Mouse (Mus musculus): ENCODE results near the gene Prkd1. TPM values are rescaled to one million over a fixed set of nuclear protein-coding genes. Genes with fewer than 3 reads are reported as not detected.

The Prkd1 gene
- polyA plus RNA-seq, 1 experiment from 2014 or later = not detected

DNA sequence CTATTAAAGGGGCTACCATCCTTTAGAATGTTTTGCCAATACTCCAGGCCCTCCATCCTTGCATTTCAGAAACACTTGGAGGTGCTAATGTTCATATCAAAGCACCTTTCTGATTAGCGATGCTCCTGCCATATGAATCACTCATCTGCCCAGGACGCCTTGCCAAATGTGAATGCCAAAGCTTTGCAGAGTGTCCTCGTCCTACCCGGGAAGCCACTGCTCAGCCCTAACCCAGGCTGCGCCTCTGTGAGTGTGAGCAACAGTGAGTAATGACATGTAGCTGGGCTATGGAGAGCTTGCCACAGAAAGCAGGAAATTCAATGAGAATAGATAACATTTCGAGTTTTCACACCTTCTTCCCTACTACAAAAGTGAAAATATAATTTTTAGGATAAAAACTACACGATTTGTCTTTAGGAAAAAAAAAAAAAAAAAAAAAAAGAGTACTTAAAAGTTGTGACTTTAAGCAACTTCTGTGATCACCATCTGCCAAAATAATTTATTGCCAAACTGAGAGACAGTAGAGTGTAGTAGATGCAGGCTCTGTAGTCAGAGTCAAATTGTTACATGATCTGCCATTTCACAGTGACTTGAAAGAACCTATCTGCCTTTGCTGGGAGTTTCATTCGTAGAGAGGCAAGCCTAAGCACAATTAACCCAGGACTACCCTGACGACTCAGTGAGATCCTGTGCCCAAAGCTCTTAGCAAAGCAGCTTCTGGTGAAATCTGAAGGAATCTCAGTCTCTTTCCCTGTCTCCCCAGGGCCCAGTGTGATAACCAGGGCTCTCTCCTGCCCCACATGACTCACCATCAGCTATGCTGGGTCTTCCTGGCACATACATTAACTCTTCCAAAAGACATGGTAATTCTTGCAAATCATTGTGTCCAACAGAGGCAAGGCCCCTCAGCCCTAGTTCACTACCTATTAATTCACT lies 50.6 kb downstream of the Prkd1 start:
- Histone ChIP-seq H3K4me3 (ENCODE audit: inconsistent target) (no peak overlapping the region), H3K79me2 (ENCODE audit: inconsistent target) (no peaks in the 10 kb centered on the region), H3K36me3 (ENCODE audit: inconsistent target) (no peaks in the 10 kb centered on the region), H3K27ac (no peak overlapping the region)
- 74% methylated on average over 9 of the region's 9 CpGs for whole genome bisulfite sequencing (ENCODE audit: missing documents)

DNA sequence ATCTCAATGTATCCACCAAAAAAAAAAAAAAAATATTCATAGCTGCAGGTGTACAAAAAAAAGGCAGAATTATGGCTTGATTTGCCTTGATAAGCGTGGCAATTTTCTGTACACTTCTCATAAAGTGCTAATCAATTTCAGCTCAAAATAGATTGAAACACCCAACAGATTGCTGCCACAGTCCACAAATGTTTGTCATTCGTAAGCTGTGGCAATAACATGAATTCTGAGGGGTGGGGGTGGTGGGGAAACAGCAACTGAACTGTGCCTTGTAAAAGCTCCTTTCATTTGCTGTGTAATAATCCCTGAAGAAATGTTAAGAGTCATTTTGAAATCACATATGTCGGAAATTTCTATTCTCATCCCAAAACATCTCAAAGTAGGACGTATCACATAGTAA lies 51.4 kb downstream of the Prkd1 start:
- 89% methylated on average over 4 of the region's 4 CpGs for WGBS (ENCODE audit: missing documents)
- Histone ChIP-seq H3K4me3 (ENCODE audit: inconsistent target) (no peak overlapping the region), H3K27ac (no peak overlapping the region), H3K36me3 (ENCODE audit: inconsistent target) (no peaks in the 10 kb centered on the region), H3K79me2 (ENCODE audit: inconsistent target) (no peaks in the 10 kb centered on the region)

DNA sequence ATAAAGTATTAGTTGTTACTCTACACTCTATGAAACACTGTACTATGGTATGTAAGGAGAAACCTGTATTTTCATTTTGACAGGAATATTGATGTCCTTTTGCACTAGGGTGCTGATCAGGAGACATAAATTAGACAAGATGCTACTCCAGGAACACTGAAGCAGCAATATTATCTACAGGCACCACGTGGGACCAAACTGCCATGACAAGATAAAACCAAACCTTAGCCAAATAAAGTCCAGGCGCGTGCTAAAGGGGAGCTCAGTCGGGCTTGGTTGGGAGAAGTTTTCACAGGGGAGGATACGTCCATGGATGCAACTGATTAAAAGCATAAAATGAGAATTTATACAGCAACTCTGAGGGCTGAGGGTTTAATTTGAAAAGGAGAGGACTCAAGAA lies 53.1 kb downstream of the Prkd1 start:
- WGBS (ENCODE audit: missing documents) = 89% methylated on average over 5 of the region's 5 CpGs
- Histone ChIP-seq H3K27ac (no peak overlapping the region), H3K79me2 (ENCODE audit: inconsistent target) (no peaks in the 10 kb centered on the region), H3K4me3 (ENCODE audit: inconsistent target) (no peak overlapping the region), H3K36me3 (ENCODE audit: inconsistent target) (no peaks in the 10 kb centered on the region)

DNA sequence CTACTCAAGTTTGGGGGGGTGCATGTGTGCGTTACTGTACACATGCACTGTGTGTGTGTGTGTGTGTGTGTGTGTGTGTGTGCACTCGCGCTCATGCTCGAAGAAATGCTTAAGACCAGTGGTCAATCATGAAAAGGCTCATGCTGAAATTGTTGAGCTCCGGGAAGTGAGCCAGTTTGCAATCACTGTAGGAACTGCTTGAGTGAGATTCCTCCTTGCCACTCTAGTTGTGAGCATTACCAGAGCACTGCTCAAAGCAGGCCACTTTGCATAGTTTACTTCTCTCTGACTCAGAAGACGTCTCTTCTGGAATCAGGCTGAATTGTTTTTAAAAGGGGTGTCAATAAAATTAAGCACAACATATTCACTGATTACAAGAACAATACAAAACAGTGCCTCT lies 54.4 kb downstream of the Prkd1 start:
- Histone ChIP-seq H3K79me2 (ENCODE audit: inconsistent target) (no peaks in the 10 kb centered on the region), H3K27ac (no peak overlapping the region), H3K36me3 (ENCODE audit: inconsistent target) (no peaks in the 10 kb centered on the region), H3K4me3 (ENCODE audit: inconsistent target) (no peak overlapping the region)
- WGBS (ENCODE audit: missing documents) = 96% methylated on average over 6 of the region's 6 CpGs

GRCm38 (mm10) chr12:50593481-50593880 lies 55.4 kb downstream of the Prkd1 start:
- Histone ChIP-seq H3K79me2 (ENCODE audit: inconsistent target) (no peaks in the 10 kb centered on the region), H3K4me3 (ENCODE audit: inconsistent target) (no peak overlapping the region), H3K27ac (no peak overlapping the region), H3K36me3 (ENCODE audit: inconsistent target) (no peaks in the 10 kb centered on the region)
- WGBS (ENCODE audit: missing documents) = 81% methylated on average over 2 of the region's 2 CpGs

DNA sequence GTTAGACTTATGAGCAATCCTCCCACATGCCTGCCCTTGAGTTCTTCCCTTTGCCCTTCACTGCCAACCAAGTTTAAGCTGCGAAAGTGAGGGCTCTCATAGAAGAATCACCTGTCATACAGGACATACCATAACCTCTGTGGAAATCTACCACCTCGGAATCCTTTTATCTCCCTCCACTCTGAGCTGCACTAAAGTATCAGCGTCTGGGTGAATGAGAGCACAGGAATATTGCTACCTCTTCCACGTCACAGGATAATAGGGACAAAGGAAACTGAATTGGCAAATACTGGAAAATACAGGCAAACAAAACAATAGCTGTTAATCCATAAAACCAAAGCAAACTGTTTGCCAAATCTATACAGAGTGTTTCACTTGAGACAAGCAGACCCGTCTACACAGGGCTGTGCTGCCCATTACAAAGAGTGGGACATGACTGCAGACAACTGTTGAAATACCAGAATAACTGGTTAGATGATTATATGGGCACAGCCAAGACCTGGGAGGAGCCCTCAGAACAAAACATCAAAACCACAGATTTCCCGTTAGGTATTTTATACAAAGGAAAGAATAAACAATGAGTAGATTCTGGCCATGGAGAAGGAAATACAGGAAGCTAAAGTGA lies 60.6 kb downstream of the Prkd1 start:
- 79% methylated on average over 6 of the region's 6 CpGs for WGBS (ENCODE audit: missing documents)
- Histone ChIP-seq H3K36me3 (ENCODE audit: inconsistent target) (no peaks in the 10 kb centered on the region), H3K27ac (no peak overlapping the region), H3K4me3 (ENCODE audit: inconsistent target) (no peak overlapping the region), H3K79me2 (ENCODE audit: inconsistent target) (no peaks in the 10 kb centered on the region)

DNA sequence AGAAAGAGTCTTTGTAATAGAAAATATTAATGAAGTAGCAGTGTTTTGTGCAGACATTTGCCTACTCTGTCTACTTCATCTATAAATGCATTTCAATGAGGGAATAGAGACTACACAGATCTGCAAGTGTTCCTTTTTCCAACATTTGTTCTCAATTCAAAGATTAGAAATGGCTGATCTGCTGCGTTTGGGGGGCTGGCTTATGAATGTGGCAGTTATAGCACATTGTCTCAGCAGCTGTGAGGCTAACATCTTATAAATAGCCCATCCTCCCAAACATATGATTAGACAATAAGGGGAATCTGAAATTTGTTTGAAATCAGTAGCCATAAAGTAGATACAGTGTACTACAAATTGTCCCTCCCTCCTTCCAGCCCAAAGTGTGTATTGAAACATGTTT lies 83.7 kb downstream of the Prkd1 start:
- Histone ChIP-seq H3K27ac (no peak overlapping the region), H3K36me3 (ENCODE audit: inconsistent target) (no peaks in the 10 kb centered on the region), H3K79me2 (ENCODE audit: inconsistent target) (no peaks in the 10 kb centered on the region), H3K4me3 (ENCODE audit: inconsistent target) (no peak overlapping the region)
- 86% methylated on average over 1 of the region's 1 CpGs for WGBS (ENCODE audit: missing documents)

- Histone ChIP-seq H3K79me2 (ENCODE audit: inconsistent target) (no peaks in the 10 kb centered on the region), H3K36me3 (ENCODE audit: inconsistent target) (no peaks in the 10 kb centered on the region), H3K27ac (no peak overlapping the region), H3K4me3 (ENCODE audit: inconsistent target) (no peak overlapping the region)
- 70% methylated on average over 1 of the region's 1 CpGs for WGBS (ENCODE audit: missing documents)
Observed at GRCm38 (mm10) chr12:50560536-50560935, 88.4 kb downstream of the Prkd1 start.

DNA sequence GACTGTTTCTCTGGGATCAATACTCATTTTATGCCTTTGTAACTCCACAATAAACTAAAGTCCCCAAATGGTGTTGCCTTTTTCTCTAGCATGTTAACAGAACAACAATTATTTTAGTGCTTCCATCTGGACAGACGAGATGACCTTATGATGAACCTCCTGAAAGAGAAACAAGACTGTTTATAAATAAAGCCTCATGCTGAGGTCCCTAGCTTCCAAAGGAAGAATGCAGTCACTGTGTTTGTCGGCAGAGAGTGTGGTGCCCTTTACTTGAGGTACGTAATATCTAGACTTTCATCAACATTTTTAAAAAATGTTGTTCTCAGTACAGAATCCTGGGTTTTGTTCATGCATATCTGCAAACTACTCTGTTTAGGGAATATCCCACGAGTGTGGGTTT lies 90.7 kb downstream of the Prkd1 start:
- Histone ChIP-seq H3K36me3 (ENCODE audit: inconsistent target) (no peaks in the 10 kb centered on the region), H3K27ac (no peak overlapping the region), H3K4me3 (ENCODE audit: inconsistent target) (no peak overlapping the region), H3K79me2 (ENCODE audit: inconsistent target) (no peaks in the 10 kb centered on the region)
- WGBS (ENCODE audit: missing documents) = 51% methylated on average over 4 of the region's 4 CpGs

DNA sequence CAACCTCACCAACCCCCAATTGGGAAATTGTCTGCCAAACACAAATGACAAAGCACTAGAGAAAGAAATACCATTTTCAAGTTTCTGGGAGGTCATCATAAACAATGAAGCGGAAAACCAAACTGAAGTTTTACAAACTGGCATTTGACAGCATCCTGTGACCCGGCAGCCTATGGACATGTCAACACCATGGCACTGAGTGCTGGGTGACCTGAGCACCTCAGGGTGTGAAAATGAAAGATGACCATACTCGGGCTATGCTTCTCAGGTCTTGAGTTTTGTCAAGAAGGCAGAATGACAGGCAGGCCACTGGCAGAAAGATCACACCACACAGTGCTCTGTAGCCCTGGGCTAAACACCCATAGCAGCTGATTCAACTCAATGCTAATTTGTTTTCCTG lies 94.7 kb downstream of the Prkd1 start:
- H3K79me2 ChIP-seq (ENCODE audit: inconsistent target) = no peaks in the 10 kb centered on the region
- no peak overlapping the region for H3K4me3 ChIP-seq (ENCODE audit: inconsistent target)
- no peak overlapping the region for H3K27ac ChIP-seq
- whole genome bisulfite sequencing (ENCODE audit: missing documents) = 62% methylated on average over 3 of the region's 3 CpGs
- H3K36me3 ChIP-seq (ENCODE audit: inconsistent target) = no peaks in the 10 kb centered on the region

DNA sequence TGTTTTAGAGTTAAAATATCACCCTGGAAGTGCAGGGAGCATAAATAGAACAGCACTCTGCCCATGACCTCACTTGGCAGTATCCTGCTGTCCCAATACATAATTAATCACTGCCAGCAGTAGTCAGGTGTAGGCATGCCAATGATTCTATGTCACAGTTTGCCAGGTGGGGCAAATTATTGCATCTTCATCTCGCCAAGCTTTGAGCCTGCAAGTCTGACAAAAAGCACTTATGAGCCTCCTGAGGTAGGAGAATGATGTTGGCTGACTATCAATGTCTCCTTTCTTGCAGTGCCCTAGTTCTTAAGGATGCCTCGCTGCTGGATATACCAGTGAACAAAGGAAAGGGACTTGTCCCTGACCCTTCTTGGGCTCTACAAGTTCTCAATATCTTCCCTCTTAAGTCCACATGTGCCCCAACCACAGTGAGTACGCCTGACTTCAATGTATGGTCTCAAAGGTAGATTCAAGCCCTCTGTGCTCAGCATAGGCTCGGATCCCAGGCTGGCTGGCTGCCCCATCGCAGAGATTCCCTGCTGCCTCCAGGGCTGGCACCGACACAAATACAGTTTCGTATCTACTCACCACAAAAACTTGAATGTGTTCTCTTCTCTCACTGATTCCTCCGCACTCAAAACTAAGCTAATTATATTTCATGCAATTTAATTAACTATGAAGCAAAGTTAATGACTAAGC lies 98.9 kb downstream of the Prkd1 start:
- Histone ChIP-seq H3K4me3 (ENCODE audit: inconsistent target) (no peak overlapping the region), H3K36me3 (ENCODE audit: inconsistent target) (no peaks in the 10 kb centered on the region), H3K27ac (no peak overlapping the region), H3K79me2 (ENCODE audit: inconsistent target) (no peaks in the 10 kb centered on the region)
- WGBS (ENCODE audit: missing documents) = 81% methylated on average over 8 of the region's 8 CpGs

DNA sequence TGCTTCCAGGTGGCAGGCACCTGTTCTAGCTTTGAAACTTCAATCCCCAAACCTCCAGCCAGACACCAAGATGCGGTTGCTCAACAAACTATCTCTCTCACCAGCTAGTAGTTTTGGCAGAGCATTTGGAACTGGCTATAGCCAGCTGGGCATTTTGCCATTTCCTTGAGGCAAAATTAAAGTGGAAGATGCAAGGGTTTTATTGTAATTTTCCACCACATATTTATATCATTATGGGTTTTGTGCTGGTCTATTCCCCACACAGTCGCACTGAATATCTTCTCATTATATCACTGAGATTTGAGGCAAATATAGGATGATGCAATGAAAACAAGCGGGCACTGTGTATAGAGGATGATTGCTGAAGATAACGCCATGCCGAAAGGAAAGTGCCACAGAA lies 102.5 kb downstream of the Prkd1 start:
- Histone ChIP-seq H3K36me3 (ENCODE audit: inconsistent target) (no peaks in the 10 kb centered on the region), H3K4me3 (ENCODE audit: inconsistent target) (no peak overlapping the region), H3K79me2 (ENCODE audit: inconsistent target) (no peaks in the 10 kb centered on the region), H3K27ac (no peak overlapping the region)
- 89% methylated on average over 5 of the region's 5 CpGs for WGBS (ENCODE audit: missing documents)

DNA sequence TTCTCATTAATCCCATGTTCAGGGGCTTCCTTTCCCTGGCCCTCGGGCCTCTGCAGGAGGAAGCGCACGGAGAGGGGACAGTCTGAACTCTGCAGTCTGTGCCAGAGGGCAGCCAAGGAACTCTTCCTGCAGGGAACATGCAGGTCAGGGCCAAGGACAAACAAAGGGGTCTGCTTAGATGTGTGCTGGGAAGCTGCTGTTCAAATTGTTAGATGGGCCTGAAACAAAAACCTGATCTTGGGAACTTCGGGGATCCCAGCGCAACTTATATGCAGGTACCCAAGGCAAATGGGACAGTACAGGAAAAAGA lies 103.3 kb downstream of the Prkd1 start:
- H3K36me3 ChIP-seq (ENCODE audit: inconsistent target) = no peaks in the 10 kb centered on the region
- 89% methylated on average over 5 of the region's 5 CpGs for WGBS (ENCODE audit: missing documents)
- H3K79me2 ChIP-seq (ENCODE audit: inconsistent target) = no peaks in the 10 kb centered on the region
- H3K27ac ChIP-seq = no peak overlapping the region
- no peak overlapping the region for H3K4me3 ChIP-seq (ENCODE audit: inconsistent target)

DNA sequence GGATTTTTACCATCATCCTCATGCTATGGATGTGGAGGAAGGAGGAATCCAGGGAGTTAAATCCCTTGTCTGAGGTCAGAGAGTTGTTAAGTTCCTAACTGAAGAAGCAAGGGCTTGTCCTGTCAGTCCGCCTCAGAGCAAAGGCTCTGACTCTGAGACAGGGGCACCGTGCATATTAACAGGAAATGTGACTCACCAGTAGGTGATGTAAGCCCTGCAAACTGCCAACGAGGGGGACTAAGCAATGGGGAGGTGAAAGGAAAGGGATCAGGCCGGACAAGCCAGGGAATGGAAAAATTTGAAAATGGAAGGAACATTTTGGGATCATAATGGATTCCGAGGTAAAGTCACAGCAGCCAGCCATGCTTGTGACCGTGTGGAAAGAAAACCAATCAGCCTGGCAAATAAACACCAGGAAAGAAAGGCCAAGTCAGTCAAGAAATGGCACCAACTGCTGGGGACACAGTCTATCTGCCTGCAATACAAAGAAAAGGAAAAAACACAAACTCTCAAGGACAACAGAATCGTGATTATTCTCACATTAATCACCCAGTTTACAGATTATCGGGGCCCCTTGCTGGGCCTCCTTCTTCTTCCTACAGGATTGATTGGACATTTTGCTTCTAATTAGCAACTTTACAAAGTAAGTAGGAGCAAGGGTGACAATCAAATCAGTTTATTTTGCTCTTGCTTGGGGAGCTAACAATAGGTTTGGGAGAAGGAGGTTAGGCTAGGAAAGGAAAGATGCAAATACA lies 103.9 kb downstream of the Prkd1 start:
- Histone ChIP-seq H3K27ac (no peak overlapping the region), H3K79me2 (ENCODE audit: inconsistent target) (no peaks in the 10 kb centered on the region), H3K4me3 (ENCODE audit: inconsistent target) (no peak overlapping the region), H3K36me3 (ENCODE audit: inconsistent target) (no peaks in the 10 kb centered on the region)
- 44% methylated on average over 8 of the region's 8 CpGs for WGBS (ENCODE audit: missing documents)

Data from macrophage (primary cell).